Mouse (Mus musculus) brain, embryonic 18.5 days (tissue): ENCODE data around the gene Ip6k3.

Experiments
- DNase-seq: peaks from one replicate; pipeline ENCODE4 v3.0.0-alpha.2; 2012; ENCODE audit warnings: low read depth, low spot score

Gene Ip6k3

DNA sequence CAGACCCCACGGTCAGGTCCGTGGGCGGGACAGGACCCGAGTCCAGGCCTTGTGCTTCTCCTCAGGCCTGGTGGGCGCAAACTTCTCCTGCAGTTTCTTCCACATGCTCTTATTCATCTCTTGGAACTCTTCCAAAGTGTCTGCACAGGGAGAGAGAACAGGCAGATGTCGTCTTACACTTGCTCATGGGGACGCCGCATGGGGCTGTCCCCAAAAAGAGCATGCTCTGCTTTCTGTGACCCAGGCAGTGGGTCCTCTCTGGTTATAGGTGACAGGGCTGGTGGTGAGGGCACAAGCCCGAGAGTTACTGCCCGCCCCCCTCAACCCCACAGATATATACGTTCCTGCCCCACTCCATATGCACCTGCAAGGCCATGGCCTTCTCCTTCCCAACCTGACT lies 44.9 kb downstream of the Ip6k3 start:
- no peak for DNase-seq

DNA sequence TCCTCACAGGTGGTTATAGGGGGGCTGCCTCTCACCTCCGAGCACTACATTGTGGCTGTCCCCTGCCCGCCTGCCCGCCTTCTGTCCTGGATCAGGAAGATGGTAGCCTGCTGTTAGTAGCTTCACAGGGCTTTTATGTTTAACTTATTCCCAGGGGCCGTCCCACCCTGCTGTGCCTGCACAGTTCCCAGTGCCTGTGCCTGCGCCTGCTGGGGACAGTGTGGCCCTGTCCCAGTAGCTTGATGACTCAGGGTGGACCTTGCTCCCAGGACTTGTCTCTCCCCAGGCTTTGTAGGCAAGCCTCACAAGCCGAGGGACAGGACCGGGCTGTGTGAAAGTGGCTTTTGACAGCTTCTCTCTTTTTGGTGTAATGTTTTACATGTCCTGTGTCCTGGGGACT lies 45.8 kb downstream of the Ip6k3 start:
- DNase-seq: no peak

DNA sequence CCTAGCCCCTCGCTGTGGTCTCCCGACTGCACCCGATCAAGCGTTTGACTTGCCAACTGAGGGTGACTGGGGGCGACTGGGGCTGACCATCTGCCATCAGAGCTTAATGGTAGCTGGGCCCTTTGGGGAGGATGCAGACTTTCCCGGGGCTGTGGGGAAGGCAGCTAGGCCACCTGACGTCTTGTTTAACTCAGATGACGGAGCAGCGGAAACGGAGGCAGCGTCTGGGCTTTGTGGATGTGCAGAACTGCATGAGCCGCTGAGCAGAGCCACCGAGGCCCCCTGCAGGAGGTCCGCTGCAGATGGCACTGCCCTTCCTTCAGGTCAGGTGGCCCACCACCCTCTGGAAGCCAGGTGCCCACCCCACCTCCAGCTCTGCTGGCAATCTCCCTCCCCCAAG lies 46.3 kb downstream of the Ip6k3 start:
- no peak for DNase-seq

DNA sequence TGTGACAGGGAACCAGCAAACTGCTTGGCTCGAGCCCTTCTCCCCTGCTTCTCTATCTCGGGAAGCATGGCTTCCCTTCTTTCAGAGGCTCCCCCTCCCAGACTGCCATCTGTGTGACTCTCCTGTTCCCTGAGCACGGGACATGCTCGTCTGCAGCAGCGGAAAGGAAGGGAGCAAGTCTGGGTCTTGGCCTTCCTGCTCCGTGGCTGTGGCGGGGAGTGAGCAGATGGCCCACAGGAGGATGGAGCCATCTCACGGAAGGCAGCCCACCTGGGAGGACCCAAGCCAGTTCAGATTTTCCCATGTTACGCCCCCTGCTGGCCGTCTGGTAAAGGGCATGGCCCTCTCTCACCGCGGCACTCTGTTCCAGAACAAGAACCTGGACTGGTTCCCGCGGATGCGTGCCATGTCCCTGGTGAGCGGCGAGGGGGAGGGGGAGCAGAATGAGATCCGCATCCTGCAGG lies 47.0 kb downstream of the Ip6k3 start:
- no peak for DNase-seq

DNA sequence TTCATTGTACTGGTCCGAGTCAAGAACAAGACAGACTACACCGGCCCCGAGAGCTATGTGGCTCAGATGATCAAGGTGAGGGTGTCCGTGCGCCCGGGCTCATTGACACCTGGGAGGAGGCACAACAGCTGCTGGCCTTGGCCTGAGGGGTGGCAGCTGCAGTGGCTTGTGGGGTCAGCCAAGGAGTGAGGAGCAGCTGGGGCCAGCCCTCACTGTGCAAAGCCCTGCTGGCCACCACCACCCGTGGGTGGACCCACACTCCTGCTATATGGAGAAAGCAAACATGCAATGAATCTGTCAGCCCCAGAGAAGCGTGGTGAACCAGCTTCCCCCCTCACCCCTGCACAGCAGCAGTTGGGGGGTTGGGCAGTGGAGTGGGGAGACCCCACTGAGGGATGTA lies 47.6 kb downstream of the Ip6k3 start:
- no peak for DNase-seq

DNA sequence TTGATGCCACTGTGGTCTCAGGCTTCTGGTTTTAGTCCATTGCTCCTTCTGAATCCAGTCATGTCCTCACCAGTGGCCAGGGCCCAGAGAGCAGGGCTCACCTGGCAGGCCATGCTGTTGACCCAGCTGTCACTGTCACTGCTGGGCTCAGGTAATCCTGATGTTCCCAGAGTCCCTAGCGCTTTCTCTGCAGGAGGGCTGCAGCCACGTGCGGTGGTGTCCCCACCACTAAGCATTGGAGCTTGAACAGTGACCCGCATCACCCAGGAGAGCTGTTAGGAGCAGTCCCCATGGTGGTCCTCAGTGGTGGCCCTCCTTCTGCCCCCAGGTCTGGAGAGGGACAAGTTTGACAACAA lies 48.1 kb downstream of the Ip6k3 start:
- no peak for DNase-seq

DNA sequence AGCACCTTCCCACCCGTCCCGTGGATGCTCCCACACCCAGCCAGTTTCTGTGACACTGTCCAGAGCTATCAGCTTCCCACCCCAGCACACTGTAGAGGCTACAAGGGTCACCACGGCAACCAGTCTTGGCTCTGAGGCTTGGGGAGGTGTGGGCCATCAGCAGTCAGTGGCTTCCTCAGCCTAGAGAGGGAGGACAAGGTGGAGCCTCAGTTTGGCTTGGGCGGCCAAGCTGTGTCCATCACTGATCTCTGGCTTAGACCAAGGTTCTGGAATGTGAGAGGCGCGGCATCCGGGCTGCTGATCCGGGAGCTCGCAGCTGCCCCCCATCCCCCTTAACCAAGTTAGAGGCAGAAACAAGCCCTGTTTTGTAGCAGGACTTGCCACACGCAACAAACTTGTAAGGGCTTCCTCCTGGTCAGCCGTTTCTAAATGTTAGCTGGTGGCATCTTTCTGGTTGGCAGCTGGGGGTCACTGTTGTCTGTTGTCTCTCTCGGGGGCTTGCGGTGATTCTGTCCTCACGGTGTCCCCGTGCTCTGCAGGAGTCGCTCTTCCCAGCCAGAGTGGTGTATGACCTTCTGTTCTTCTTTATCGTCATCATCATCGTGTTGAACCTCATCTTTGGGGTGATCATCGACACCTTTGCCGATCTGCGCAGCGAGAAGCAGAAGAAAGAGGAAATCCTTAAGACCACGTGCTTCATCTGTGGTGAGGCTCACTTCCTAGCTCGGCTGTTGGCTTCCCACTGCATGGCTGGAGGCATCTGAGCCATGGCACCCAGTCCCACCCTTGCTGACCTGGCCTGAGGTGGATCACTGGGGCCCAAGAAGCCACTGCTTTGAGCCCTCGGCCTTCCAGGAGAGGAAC lies 48.7 kb downstream of the Ip6k3 start:
- DNase-seq: no peak

DNA sequence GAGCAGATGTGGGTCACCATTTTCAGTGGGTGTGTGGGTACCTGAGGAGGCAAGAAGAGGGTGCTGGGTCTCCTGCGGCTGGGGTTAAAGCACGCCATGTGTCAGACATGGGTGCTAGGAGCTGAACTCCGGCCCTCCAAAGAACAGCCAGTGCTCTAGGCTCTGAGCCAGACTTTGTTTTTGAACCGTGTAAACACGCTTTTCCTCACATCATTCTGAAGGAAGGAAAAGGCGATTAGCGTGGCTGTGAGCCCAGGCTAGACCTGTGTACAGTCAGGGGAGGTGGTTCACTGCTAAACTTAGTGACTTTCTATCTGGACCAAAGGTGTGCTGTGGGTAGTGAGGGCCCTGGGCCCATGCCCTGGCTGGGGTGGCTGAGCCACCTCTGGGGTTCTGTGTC lies 57.5 kb downstream of the Ip6k3 start:
- no peak for DNase-seq

DNA sequence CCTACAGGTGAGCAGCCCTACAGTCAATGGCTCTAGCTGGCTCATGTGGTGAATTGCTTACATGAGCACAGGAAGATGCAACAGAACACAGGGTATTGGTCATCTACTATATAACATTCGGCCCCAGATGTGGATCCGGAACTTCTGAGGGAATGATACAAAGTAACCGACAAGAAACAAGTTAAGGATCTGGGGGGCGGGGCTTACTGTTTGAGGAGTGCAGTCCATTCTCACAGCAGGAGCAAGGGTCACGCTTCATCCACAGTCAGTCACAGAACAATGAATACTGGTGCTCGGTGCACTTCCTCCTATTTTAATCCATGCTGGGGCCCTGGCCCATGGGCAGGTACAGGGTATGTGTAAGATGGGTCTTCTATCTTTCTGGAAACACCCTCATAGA lies 59.7 kb downstream of the Ip6k3 start:
- no peak for DNase-seq

- no peak for DNase-seq
These were observed 60.9 kb downstream of the Ip6k3 start for GRCm38 (mm10) chr17:27106745-27107144.

DNA sequence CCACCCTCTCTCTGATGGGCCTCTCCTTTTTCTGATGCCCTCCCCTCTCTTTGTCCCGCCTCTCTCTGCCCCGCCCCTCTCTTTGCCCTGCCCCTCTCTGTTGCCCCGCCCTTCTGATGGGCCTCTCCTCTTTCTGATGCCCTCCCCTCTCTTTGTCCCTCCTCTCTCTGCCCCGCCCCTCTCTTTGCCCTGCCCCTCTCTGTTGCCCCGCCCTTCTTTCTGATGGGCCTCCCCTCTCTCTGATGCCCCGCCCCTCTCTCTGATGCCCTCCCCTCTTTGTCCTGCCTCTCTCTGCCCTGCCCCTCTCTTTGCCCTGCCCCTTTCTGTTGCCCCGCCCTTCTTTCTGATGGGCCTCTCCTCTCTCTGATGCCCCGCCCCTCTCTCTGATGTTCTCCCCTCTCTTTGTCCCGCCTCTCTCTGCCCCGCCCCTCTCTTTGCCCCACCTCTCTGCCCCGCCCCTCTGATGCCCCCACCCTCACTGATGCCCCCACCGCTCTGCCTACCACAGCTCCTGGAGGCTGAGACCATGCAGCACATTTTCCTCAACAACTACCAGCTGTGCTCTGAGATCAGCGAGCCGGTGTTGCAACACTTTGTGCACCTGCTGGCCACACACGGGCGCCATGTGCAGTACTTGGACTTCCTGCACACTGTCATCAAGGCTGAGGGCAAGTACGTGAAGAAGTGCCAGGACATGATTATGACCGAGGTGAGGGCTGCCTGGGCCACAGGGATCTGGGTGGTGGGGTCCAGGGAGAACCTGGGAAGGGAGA lies 61.7 kb downstream of the Ip6k3 start:
- DNase-seq: no peak

- no peak for DNase-seq
These were observed 65.9 kb downstream of the Ip6k3 start for GRCm38 (mm10) chr17:27101675-27102074.

- DNase-seq: no peak
These were observed 71.9 kb downstream of the Ip6k3 start for GRCm38 (mm10) chr17:27095690-27096089.
